Mouse (Mus musculus): Measurements from ENCODE around the gene Bola2. TPM values are rescaled to one million over a fixed set of nuclear protein-coding genes. Genes with fewer than 3 reads are reported as not detected.

Bola2 gene
- total and polyA plus RNA-seq, 3 experiments: 163 to 436 TPM; not detected in 1

DNA sequence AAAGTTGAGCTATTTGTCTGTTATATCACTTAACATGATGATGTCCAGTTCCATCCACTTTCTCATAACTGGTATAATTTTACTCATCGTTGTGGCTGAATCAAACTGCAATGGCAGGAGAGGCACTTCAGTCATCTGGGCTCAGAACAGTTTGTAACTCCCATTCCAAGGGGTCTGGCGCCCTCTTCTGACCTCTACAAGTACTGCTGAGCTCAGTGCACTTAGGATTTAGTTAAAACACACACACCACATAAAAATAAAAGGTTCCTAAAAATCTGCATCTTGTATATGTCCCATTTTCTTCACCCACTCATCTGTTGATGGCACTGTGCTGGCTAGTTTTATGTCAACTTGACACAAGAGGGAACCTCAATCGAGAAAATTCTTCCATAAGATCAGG, 1.9 kb upstream of the Bola2 start (continued):
- no peak for TF ChIP-seq RCOR1 (IDR thresholded peaks at IDR 0.05; ENCODE audit: low read depth, low read length)
- no peak for TF ChIP-seq NRF1 (IDR thresholded peaks at IDR 0.05; ENCODE audit: insufficient read depth, low read depth, low read length, poor library complexity, severe bottlenecking)
- no peak for TF ChIP-seq USF2 (IDR thresholded peaks at IDR 0.05; ENCODE audit: borderline replicate concordance in 1 of 2, insufficient read depth in 1 of 2, low read depth in 1 of 2, low read length in 2 of 2)
- TF ChIP-seq SIN3A (IDR thresholded peaks at IDR 0.05; ENCODE audit: low read length): peak; percentile 76
- no peak for TF ChIP-seq CHD1 (IDR thresholded peaks at IDR 0.05; ENCODE audit: low read depth, low read length)
- no peak for TF ChIP-seq KAT2A (conservative IDR thresholded peaks at IDR 0.05; ENCODE audit: low read depth, low read length)
- TF ChIP-seq GATA1 (IDR thresholded peaks at IDR 0.05; ENCODE audit: low read depth, low read length): no peak
- peak; percentile 77 for TF ChIP-seq ZNF384 (IDR thresholded peaks at IDR 0.05; ENCODE audit: low read depth, low read length)
- no peak for TF ChIP-seq EP300 (IDR thresholded peaks at IDR 0.05; ENCODE audit: low read depth in 1 of 2, low read length in 2 of 2)
- no peak for TF ChIP-seq POLR2AphosphoS5 (IDR thresholded peaks at IDR 0.05; ENCODE audit: borderline replicate concordance, low read depth, low read length)
- no peak for TF ChIP-seq E2F4 (IDR thresholded peaks at IDR 0.05; ENCODE audit: borderline replicate concordance, low read depth, low read length)
- TF ChIP-seq ZMIZ1 (IDR thresholded peaks at IDR 0.05; ENCODE audit: low read depth, low read length): no peak
- TF ChIP-seq RAD21 (IDR thresholded peaks at IDR 0.05; ENCODE audit: low read depth, low read length): peak; percentile 99
- no peak for TF ChIP-seq MAX (IDR thresholded peaks at IDR 0.05; ENCODE audit: low read length)
- no peak for TF ChIP-seq BHLHE40 (IDR thresholded peaks at IDR 0.05; ENCODE audit: borderline replicate concordance, low read depth, low read length)
- 0 out of 2 replicates have a peak, but pooled peaks have one; percentile 48 for TF ChIP-seq JUND (IDR thresholded peaks at IDR 0.05; ENCODE audit: low read depth, low read length)
- TF ChIP-seq TCF12 (IDR thresholded peaks at IDR 0.05; ENCODE audit: low read depth, low read length): no peak
- no peak for TF ChIP-seq MAZ (IDR thresholded peaks at IDR 0.05; ENCODE audit: low read depth, low read length)
- no peak for TF ChIP-seq NELFE (IDR thresholded peaks at IDR 0.05; ENCODE audit: low read depth, low read length)
- TF ChIP-seq POLR2A (IDR thresholded peaks at IDR 0.05; ENCODE audit: control insufficient read depth in 1 of 2, insufficient read depth in 1 of 2, low read depth in 1 of 2, low read length in 2 of 2, poor library complexity in 1 of 2): no peak

DNA sequence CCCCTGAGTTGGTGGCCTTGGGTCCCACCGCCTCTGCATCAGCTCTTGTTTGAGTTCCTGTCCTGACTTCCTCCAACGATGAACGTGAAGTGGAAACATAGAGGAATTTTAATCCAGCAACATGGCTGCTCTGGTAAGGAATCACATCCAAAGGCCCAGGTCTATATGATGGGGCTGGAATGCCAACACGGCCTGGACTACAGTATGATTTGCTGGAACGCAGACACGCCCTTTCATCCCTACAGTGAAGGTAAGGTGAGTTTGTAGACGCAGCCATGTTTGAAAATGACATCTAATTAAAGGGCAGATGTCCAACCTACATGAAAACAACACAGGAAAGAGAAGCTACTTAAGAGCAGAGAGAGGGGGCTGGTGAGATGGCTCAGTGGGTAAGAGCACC, 1.4 kb upstream of the Bola2 start:
- Histone ChIP-seq H3K9ac (ENCODE audit: control insufficient read depth, low read depth, low read length, poor library complexity, severe bottlenecking) (no peak overlapping the region), H3K79me2 (ENCODE audit: control insufficient read depth, insufficient read depth, low read length, poor library complexity) (peaks cover 21% of the 10 kb centered on the region), H3K9me3 (replicated peaks; ENCODE audit: insufficient read depth, low read length) (no peaks in the 10 kb centered on the region), H3K4me3 (ENCODE audit: control insufficient read depth in 1 of 2, insufficient read depth in 1 of 2, low read depth in 2 of 2, low read length in 2 of 2) (no peak overlapping the region), H3K36me3 (ENCODE audit: control insufficient read depth in 1 of 2, insufficient read depth in 2 of 2, low read length in 2 of 2) (peaks cover 0 to 12% of the 10 kb centered on the region in 2 experiments; a peak in 2 of 4 replicates), H3K4me1 (ENCODE audit: control insufficient read depth in 1 of 2, insufficient read depth in 2 of 2, low read length in 2 of 2) (peaks cover 0 to 11% of the 10 kb centered on the region in 2 experiments; a peak in 2 of 4 replicates), H3K27me3 (ENCODE audit: control insufficient read depth in 1 of 2, insufficient read depth in 2 of 2, low read length in 2 of 2) (no peaks in the 10 kb centered on the region), H3K27ac (ENCODE audit: control insufficient read depth, low read depth, low read length) (no peak overlapping the region)
- no peak for DNase-seq (ENCODE audit: low read depth, low spot score)
- TF ChIP-seq CHD1 (IDR thresholded peaks at IDR 0.05; ENCODE audit: low read depth, low read length) (no peak), SIN3A (IDR thresholded peaks at IDR 0.05; ENCODE audit: low read length) (no peak), MAZ (IDR thresholded peaks at IDR 0.05; ENCODE audit: low read depth, low read length) (no peak), TBP (IDR thresholded peaks at IDR 0.05; ENCODE audit: low read depth, low read length) (peak; percentile 37; the same call in 1 of the 2 replicates)

Data from MEL (cell line).